Mouse (Mus musculus) kidney, postnatal 14 days (tissue): Measurements from ENCODE around the gene Echs1.

Experiments
- DNase-seq: peaks from one replicate; pipeline ENCODE4 v3.0.0; 2022; ENCODE audit warnings: mixed read lengths

The Echs1 gene

DNA sequence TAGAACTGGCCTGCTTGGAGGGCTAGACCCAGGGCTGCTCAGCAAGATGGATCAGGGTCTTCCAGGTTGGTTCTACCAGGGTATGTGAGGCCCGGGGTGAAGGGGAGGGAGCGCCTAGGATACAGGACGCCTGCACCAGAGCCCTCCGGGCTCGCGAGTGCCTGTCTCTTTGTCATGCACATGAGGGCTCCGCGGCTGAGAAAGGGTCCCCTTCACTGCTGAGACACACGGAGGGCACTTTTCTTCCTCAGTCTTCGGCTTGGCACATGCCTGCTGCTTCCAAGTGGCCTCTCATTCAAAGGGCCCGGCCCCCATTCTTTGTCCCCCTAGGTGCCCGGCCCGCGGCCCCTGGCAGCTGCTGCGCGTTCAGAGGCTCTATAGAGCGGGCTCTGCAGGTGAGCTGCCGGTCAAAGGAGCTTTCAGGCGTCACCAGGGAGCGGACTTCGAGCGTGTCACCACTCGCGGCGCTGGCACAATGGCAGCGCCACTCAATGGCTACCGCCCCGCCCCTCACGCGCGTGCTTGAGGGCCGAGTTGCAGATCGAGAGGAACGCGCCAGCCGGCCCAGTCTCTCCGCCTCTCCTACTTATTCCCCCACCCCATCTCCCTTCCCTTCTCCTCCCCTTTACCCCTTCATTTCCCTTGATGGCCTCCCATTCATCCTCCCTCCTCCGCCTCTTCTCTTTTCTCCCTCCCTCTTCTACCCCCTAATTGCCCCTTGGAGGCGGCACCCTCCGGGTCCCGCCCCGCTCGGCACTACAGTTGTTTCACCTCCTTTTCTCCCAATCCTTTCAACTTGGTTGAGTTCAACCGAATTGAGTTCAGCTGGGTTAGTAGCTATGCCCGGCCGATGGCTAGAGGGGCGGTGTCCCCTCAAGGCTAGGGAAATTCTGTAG lies 55.1 kb downstream of the Echs1 start:
- DNase-seq = peak; percentile 47

DNA sequence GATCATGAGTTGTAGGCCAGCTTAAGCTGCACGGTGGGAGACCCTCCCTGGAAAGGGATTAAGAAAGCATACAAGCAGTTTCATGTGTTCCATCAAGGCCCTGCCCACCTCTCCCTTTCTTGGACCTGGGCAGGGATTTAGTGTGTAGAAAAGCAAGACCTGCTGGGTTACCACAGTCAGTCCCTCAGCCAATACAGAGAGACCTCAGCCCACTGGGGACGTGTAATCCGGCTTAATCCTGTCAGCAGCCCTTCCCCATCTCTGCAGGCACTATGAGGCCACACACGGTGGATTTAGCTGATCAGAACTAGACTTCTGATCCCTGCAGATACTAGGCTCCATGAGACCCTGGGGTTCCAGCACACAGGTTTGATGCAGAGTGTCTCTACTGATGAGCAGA lies 56.7 kb downstream of the Echs1 start:
- no peak for DNase-seq

DNA sequence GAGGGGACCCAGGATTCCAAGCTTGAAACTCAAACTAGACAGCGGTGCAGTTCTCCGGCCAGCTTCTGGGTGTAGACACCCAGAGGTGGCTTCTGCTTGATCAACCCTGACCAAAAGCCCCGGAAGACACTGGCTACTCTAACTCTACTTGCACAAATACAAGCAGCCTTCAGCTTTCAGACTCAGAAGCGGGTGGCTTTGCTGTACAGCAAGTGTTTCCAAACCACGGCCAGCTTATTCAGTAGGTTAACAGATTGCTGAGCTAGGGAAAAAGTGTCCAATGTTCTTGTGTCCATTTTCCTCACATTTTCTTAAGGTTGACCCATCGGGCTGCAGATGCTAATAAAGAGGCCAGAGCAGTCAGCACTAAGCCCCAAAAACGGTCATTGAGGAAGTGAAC lies 57.7 kb downstream of the Echs1 start:
- DNase-seq = no peak

DNA sequence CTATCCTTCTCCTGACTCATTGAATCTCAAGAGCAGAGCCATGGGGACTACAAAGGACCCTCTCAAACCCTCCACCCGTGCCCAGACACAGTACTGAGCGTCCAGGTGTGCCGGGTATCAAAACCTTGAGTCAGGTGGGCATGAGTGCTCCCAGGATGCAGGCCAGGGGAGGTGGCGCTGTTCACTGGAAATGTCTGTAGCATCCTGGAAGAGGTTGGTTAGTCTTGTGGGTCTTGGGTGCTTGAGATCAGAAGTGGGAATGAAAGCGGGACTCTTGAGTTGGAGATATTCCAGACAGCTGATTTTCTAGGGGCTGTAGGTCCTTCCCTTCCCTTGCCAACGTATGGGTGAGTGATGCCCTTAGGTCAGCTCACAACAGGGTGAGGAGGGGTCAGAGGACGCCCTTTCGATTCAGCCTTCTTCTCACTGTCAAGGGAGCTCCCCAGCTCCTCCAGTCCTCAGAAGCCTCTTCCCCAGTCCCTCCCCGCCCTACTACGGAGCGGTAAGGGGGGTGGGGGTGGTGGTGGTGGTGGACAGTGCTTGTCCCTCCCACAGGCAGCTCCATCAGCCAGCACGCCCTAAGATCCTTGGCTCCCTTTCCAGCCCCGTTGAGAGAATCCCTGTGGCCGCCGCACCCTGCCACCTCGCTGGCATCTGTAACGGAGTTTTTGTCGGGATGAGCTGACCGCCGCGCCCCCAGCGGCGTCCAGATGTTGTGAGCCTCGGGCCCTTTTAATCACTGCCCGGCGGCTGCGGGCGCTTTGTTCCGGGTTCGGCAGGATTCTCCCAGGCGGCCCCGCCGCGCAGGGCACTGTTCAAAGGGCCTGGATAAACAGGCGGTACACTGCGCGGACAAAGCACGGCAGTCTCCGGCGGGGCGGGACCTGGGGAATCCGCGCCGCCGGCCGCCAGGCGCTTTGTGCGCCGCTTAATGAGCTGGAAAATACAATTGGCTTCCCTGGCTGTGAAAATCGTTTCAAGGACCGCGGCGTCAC lies 58.6 kb downstream of the Echs1 start:
- DNase-seq = peak; percentile 49
